Mouse (Mus musculus) adrenal gland, postnatal 25 days (tissue): Measurements from ENCODE around the gene Arhgef10l. TPM values are rescaled to one million over a fixed set of nuclear protein-coding genes. Genes with fewer than 3 reads are reported as not detected.

Source experiments
- DNase-seq: peaks from one replicate; pipeline ENCODE4 v3.0.0; 2021; ENCODE audit warnings: mixed read lengths
- total RNA-seq: library from RNA; stranded (reverse); gene quantifications from 2 replicates; pipeline ENCODE4 v1.2.3, GENCODE M21; 2021

The Arhgef10l gene
- total RNA-seq, 1 experiment from 2014 or later, result 16.6 TPM

DNA sequence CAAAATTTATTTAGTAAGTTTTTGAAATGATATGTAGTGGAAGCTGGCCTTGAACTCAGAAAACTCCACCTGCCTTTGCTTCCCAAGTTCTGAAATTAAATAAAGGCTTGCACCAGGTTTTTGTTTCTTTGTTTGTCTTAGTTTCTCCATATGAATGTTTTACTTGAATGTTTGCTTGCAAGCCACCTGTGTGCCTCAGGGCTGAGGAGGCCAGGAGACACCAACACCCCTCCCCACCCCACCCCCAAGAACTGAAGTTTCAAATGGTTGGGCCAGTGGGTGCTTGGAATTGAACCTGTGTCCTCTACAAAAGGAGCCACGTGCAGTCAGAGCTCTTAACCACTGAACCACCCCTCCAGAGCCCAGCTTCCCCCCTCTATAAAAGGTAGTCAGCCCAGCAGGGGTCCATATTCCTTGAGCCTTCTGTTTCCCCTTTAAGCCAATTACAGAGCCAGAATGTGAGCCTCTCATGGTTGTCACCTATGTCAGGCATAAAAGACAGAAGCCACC lies 28.8 kb upstream of the Arhgef10l start:
- no peak for DNase-seq

DNA sequence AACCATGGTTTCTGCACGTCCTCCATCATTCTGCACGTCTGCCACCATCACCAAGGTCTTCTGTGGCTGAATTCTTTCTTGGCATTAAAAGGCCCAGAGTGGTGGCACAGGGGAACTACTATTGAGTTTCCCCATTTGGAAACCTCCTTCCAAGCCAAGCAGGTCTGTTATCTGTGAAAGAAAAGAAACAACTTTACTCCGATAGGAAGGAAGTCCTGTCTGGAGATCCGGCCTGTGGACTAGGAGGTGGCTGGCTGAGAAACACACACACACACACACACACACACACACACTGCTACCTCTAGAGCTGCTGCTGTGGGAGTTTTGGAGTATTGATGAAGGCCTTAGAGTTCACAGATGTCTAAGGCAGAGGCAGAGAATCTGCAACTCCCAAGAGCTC lies 27.7 kb upstream of the Arhgef10l start:
- no peak for DNase-seq

DNA sequence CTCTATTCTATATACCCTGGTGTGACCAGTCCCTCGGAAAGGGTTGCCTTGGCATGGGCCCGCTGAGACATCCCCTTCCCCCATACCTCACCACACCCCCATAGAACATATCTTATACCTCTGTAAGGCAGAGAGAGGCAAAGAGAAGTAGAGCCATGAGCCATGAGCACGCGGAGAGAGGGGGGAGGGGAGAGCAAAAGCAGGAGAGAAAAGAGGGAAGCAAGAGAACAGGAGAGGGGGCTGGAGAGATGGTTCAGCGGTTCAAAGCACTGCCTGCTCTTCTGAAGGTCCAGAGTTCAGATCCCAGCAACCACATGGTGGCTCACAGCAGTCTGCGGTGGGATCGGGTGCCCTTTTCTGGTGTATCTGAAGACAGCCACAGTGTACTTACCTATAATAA lies 25.7 kb upstream of the Arhgef10l start:
- DNase-seq, result no peak

DNA sequence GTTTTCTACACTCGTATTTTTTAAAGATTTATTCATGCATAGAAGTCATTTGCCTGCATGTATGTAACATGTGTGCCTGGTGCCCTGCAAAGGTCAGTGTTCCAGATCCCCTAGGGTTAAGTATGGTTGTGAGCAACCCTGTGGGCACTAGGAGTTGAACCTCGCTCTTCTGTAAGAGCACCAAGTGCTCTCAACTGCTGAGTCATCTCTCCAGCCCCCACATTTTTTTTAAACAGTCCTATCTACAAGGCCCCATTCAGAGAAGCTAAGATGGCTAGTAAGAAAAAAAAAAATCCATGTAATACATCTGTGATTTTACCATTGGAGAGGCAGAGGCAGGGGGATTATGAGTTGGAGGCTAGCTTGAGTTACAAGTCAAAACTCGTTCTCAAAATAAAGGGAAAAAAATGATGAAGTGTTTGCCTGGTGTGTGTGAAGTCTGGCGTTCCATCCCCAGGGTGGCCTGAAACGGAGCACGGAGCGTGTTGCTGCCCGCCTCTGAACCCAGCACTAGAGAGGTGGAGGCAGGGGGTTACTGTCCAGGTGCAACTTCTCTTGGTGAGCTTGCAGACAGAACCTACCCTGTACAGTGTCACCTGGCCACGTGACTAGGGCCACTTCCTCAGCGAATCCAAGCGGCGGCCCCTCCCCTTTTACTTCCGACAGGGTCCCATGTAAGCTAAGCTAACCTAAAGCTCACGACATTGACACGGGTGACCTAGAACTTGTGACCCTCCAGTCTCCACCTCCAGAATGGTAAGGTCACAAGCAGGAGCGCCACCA lies 24.3 kb upstream of the Arhgef10l start:
- DNase-seq, result no peak

DNA sequence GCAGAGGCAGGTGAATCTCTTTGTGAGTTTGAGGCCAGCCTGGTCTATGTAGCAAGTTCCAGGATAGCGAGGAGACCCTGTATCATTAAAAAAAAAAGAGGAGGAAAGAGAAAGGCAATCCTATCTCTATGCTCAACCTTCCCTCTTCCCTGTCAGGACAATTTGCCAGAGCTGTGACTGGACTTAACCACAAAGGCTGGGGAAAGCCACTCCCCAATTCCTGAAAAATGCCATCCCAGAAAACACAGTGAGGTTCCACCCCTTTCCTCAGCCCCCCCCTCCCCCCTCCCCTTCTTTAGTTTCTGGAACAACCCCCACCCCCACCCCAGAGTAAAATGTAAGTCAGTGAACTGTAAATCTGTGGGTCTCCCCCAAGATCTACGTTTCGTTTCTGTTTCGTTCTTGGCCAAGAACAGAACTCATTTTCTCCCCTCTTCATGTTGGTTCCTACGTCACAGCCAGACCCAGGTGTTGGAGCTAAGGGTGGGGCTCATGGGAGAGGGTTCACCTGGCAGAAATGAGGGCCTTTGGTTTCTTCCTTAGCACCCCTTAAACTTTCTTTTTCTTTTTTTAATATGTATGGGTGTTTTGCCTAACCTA lies 23.1 kb upstream of the Arhgef10l start:
- no peak for DNase-seq

DNA sequence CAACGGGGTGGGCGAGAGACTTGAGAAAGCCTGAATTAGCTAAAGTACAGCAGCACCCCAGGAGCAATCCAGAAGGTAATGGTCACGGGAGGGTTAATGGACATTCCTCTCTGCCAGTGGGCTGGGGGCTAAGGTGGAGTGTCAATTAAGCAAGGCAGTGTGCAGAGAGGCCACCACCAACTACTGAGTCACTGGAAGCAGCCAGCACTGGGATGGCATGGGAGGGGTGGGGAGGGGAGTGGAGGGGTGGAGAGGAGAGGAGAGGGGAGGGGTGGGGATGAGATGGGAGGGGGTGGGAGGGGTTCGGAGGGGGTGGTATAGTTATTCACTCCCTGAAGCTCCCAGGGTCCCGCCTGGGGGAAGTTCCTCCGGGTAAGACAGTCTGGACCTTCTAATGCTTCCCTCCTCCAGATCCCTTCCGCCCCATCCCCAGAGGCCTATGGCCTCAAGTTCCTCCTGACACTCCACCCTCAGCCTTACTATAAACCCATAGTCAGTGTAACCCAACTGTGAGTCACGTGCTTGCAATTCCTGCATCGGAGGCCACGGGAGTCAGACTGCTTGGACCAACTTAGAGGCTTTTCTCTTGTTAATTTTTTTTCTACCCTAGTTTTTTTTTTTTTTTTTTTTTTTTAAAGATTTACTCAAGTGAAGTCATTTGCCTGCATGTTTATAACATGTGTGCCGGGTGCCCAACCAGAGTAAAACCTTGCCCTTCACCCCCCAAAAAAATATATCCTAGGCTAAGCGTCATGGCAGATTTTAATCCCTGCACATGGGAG lies 22.4 kb upstream of the Arhgef10l start:
- no peak for DNase-seq

DNA sequence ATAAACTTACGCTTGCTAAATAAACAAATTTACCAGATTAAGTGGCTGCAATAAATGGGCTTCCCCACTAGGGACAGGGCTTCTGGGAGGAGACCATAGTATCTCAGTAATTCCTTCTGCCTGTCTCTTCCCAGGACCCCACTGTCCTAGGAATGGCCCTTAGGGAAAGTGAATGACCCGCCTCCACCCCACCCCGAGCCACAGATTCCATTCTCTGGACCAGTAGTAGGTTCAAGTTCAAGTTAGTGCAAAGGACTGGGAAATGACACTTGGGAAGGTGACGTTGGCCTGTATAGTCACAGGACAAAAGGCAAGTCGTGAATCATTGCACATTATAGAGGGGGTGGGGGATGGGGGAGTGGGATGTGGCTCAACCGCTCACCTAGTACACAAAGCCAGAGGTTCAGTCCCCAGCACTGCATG lies 19.1 kb upstream of the Arhgef10l start:
- no peak for DNase-seq

DNA sequence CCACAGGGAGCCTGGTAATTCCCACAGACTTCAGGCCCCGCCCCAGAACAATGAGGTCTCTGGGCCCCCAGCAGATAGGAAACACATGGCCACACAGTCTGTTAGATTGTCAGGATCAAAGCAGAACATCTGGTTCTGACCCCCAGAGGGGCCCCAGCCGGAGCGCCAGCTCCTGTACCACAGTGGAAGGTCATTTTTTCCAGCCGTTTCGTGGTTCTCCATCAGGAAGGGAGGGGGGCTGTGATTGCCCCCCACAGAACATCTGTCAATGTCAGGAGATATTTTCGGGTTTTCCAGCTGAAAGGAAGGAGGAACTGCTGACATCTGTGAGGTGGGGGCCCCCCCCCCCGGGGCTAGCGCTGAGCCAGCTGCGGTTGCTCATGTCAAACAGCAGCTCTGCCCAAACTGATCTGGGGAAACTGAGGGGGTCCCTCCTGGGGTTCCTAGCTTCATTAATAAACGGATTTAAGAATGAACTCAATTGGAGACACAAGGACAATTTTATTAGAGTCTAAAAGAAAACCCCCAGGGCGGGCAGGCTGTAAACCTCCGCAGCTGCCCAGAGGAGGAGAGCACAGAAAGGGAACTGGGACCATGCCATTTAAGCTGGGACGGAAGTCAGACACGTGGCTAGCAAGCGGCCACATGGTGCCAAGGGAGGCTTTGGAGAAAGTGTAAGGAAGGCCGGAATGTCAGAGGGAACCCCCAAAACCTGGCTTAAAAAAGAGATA lies 18.5 kb upstream of the Arhgef10l start:
- no peak for DNase-seq

DNA sequence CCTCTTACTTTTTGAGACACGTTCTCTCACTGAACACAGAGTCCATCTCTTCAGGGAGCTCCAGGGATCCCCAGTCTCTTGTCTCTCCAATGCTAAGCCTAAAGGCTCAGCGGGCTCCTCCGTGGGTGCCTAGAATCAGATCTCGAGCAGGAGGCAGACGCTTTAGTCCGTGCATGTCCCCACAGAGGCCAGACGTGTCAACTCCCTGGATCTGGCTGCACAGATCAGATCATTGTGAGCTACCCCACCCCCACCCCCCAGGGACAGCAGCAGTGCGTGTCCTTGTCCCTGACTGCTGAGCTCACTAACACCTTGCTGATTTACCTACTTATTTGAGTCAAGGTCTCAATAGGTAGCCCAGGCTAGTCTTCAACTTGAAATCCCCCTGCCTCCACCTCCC lies 17.8 kb upstream of the Arhgef10l start:
- DNase-seq, result no peak

DNA sequence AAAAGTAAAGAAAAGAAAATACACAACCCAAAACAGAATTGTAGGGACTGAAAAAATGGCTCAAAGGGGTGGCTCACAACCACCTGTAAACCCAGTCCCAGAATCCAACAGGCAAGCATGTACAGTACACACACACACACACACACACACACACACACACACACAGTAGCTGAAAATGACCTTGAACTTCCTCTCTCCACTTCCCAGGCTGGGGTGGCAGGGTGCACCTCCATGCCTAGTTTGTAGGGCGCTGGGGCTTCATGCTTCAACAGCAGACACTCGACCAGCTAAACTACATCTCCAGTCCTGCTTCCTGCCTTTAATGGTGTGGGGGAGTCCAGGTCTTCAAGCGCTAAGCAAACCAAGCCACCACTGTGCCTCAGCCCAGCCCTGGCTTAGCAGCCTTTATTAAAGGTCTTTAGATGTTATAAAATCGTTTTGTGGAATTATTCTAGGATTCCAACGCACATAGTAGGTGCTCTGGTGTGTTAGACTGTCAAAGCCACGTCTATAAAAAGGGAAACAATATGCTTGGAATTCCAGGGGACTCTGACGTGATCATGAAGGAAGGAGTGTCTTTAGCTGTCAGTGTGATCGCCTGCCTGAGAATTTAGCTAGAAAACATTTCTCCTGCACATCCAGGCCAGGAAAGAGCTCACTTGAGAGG lies 15.1 kb upstream of the Arhgef10l start:
- DNase-seq, result no peak

DNA sequence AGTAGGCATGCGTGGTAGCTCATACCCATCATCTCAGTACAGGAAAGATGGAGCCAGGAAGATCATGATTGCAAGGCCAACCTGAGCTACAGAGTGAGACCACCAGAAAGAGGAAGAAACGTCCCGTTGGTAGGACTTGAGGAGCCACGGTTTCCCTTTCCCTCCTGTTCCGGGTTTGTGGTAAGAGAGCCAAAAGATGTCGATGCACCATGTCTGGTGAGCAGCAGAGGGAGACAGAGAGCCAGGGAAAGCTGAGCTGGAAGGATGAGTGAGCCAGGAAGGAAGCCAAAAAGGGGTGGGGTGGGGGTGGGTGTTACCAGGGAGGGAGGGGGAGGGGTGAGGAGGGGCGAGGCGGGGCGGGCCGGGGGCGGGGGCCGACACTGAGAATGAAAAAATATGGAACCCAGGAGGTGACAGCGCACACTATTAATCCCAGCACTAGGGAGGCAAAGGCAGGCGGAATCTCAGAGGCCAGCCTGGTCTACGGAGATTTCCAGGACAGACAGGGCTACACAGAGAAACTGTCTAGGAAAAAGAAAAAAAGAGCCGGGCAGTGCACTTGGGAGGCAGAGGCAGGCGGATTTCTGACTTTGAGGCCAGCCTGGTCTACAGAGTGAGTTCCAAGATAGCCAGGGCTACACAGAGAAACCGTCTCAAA lies 14.0 kb upstream of the Arhgef10l start:
- DNase-seq, result peak; percentile 67

DNA sequence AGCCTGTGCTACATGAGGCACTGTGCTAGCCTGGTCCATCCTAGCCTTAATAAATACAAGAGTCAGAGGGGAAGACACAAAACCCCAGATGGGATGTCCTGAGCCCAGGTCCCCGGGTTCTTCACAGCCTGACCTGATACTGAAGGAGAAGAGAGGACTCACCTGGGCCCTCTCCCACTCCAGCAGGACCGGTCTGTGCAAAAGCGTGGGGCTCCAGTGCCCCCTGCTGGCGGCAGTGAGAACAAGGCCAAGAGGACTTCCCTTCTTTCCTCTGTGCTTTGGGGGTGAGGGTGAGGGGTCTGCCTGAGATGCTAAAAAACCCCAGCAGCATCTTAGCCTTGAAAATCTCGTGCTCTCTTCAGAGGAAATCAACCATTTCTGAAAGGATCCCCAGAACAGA lies 13.2 kb upstream of the Arhgef10l start:
- peak; percentile 37 for DNase-seq

DNA sequence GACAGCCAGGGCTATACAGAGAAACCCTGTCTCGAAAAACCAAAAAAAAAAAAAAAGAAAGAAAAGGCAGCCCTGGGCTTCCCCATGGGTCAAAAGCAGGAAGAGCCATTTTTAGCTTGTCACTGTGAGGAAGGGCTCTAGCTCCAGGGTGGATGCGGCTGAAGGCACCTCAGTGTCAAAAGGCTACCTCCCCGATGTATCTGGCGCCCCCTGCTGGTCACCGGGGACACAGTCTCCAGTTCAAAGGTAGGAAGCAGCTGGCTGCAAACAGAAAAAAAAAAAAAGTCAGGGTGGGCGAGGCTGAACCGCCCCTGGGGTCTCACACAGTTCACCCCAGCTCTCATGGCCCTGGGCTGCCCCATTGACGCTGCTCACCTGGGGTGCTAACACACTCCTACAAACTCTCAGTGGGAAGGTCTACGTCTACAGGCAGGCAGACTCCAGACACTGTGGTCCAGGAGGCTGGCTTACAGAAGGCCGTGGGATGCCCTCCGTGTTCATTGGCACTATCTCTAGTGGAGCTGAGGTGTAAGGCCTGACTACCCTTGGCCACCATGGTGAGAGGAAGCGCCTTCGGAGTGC lies 8.6 kb upstream of the Arhgef10l start:
- peak; percentile 95 for DNase-seq

DNA sequence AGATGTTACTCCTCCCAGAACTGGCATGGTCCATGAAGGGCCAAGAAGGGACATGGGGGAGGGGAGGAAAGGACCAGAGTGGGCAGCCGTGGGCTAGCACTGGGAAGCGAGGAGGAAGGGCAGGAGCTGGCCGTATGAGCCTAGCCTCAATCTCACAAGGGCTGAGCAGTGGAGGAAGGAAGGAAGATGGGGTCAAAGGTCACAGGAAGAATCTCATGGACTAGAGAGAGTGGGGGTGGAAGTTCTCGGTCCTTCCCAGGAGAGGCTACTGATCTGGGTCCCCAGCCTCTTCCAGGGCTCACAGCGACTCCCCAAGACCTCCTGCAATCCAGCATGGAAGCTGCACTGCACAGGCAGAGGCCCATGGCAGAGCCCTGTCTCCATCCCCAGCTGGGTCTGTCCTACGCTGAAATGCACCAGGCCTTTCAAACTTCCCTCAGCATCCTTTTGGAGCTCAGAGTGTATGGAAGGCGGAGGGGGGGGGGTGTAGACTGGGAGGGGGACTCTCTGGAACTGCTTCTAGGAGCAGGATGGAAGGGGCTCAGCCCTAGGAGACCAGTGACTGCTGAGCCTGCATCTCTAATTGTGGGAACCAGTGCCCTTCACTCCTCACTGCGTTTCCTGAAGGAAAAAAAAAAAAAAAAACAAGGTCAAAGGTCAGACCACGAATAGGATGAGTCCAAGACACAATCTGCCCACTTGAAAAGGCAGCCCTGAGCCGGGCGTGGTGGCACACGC lies 7.9 kb upstream of the Arhgef10l start:
- no peak for DNase-seq

DNA sequence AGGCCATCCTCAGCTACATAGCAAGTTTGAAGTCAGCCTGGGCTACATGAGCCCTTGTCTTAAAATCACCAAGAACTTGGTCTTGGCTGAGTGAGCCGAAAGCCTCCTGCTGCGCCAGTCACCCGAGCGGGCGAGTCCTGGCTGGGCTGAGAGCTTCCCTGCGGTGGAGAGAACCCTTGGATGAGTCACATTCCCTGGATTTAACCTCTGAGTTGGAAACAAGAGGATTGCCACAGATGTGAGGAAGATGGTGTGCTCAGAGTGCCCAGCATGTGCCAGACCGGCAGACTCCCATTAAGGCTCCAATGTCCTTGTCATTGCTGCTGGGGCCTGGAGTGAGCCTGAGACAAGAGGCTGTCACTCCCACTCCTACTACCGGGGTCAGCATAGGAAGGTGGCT lies 2.0 kb upstream of the Arhgef10l start:
- no peak for DNase-seq

DNA sequence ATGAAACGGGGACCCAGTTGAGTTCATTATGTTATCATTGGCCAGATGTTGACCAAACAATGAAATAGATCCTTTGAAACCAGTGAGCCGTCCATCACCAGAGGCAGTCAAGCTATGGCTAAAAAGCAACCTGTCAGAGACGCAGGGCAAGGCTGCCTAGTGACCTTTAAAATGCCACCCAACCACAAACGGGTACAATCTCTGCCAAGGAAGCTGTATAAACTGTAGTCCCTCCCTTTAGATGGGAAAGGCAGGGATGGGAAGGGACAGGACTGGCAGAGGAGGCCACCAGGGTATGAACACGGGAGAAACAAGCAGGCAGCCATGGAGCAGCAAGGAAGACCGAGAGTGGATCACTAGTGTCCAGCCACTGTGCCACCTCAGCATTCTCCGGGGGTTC lies 759 bp downstream of the Arhgef10l start:
- DNase-seq, result no peak

DNA sequence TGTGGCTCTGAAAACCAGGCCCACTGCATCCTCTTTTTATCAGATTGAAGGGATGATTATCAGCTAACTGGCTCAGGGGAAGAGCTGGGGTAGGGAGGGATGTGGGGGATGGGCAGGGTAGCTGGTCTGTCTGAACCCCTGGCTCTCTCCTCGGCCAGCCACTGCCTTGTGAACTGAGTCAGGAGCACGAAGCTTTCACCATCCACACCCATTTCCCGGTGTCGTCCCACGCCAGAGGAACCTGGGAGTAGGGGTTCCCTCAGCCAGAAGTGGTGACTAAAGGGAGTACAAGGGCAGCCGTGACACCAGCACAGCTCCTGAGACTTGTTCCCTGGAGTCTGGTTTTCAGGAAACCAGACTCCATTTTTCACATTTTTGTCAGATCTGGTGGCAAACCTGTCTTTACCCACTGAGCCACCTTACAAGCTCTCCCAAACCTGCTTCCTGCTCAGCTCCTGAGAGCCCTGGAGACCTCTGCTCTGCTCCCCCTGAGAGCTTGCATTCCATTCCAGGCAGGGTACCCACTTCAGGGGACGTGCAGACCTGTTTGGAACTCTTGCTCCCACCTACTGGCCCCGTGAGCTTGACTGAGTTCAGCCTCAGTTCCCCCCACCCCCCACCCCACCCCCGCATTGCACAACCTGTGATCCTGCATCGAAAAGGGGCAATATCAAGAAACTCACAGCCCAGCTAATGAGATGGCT lies 2.8 kb downstream of the Arhgef10l start:
- no peak for DNase-seq

DNA sequence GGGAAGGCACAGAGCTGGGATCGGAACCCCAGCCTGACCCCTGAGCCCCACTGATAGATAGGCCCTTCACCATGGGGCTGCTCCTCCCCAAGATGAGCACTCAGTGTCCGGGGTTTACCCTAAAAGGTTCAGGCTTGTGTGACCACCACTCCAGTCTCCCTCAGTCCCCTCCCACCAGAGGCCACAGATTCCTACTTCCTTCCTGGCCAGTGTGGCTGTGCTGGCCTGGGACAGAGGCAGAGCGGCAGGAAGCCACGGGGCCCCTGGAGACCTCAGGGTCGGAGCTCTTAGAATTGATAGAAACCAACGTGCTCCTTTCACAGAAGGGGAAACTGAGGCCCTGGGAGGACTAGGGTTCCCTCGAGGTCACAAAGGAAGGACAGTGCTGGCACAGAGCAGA lies 3.4 kb downstream of the Arhgef10l start:
- no peak for DNase-seq

DNA sequence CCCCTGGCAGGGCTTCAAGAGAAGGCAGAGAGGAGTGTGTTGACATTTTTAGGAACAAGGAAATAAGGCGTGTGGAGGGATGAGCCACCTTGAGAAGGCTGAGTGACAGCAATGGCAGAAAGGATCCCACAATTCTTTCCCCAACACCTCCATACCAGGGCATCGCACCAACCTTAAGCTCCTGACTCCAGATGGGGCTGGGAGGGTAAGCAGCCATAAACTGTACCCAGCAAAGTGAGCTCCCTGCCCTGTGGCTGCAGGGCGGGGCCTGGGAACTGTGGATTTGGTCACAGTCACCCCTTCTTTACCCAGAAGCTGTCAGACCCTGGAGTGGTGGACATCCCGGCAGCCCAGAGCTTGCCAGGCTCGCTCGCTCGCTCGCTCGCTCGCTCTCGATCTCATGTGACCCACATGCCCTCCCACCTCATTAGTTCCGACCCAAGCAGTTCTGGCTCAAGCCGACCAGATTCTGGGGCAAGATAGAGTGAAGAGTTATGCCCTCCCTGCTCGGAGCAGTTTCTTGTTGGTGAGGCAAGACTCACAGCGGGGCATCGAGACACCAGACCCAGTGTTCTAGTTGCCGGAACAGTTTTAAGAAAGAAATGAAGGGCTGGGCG lies 4.3 kb downstream of the Arhgef10l start:
- no peak for DNase-seq
